Mouse (Mus musculus): ENCODE measurements around the gene Frk. TPM values are rescaled to one million over a fixed set of nuclear protein-coding genes. Genes with fewer than 3 reads are reported as not detected.
"Not testable (repeated sequence)": the region's sequence is repeated elsewhere in the genome, so short reads cannot be mapped to it uniquely, and the experiment has no call there.

Gene Frk
- 1 to 10 TPM; 1.1 to 3.6 (median 2.1) TPM for total RNA-seq (2022)

DNA sequence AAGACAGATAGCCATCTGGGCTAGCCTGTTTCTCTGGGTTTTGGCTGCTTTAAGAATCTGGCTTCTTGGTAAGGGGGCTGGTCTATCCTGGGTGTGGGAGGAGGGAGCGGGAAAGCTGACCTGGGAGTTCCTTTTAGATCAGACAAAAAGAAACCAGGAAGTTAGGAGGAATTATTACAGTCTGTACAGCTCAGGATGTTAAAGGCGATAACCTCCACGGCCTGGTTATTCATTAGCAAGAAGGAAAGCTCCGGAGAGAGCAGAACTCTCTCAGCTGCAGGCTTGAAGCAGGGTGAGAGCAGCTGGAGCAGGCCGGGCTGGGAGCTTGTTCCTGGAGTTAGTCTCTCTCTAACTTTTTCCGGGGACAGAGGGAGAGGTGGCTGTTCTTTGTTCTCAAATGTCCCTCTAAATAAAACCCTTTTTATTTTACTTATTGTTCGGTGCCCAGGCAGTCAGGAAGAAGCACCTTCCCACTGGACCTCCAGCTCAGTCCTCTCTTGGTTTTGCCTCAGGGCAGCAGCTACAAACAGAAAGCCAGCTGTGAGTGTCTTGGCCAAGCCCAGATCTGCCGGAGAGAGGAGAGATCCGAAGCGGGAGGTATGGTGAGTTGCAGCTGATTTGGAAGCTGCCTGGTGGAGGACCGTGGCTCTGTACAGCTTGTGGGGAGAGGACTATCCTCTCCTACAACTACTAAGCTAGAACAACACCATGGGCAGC, at the start of gene Frk:
TSS of gene Frk (plus strand) at position 103 of the 717 bp plus-strand sequence.
- peak; percentile 31 for DNase-seq (ENCODE audit: low spot score)

DNA sequence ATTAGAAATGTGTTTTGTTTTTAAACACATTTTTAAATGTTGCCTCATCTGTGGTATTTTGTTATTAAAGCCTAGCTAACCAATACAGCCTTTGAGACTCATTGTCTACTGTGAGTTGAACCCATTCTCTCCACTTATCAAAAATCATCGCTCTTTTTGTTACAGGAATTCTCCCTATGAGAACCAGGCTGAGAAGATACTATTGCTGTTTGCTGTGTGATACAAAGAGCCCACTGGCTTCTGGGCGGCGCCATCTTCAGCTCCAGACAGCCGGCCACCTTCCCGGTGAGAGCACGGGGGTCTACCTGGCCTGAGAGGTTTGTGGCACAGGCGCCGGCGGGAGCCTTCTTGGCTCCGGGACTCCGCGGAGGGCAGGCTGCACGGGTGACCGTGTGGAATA, 49.0 kb upstream of the Frk start:
- DNase-seq (ENCODE audit: low spot score) = not testable (repeated sequence)

DNA sequence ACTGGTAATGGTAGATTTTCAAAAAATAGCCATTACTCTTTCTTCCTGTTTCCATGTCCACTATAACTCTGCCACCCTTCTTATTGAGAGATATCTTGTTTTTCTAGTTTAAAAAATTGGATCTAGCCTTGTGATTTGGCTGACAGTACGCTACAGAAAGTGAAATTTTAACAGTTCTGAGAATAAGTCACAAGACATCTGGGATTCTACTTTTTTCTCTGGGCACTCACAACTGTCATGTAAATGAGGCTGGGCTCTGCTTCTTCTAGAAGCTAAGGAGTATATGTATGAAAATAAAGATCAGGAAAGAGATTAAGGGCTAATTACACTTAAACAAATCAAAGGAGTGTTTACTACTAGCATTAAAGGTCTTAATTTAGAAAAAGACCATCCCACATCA, 33.7 kb upstream of the Frk start:
- DNase-seq (ENCODE audit: low spot score) = no peak

GRCm38 (mm10) chr10:34461451-34461850, 21.7 kb upstream of the Frk start:
- no peak for DNase-seq (ENCODE audit: low spot score)

DNA sequence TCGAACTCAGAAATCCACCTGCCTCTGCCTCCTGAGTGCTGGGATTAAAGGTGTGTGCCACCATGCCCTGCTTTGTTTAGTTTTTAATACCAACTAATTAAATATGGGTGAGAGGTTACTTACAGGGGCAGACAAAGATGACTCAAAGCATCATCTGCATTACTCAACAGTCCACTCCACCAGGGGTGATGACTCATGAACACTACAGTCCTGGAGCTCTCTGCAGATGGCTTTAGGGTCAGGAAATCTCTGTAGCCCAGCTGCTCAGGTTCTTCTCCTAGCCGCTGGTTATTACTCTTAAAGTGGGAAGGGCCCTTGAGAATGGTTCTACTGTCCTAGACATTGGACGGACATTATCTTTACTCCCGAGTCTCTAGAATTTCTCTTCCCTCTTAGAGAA, 18.9 kb upstream of the Frk start:
- no peak for DNase-seq (ENCODE audit: low spot score)

DNA sequence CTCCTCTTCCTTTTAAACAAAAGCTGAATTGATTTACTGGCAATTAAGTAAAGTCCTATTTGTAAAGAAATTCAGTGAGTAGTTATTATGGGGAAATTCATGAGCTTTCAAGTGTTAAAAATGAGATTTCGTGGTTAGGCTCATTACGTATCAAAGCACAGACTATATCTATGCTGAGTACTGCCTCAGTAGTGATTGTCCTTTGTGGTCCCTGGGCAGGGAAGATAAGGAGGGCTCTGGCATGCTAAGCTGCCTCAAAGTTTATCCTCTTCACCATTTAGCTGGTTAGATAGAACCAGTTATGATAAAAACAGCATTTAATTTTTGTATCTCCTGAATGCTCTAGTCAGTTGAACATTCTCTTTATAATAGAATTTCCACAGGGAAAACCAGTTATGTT, 14.2 kb upstream of the Frk start:
- DNase-seq (ENCODE audit: low spot score) = no peak

GRCm38 (mm10) chr10:34479942-34480455, 3.2 kb upstream of the Frk start:
- peak; percentile 6 for DNase-seq (ENCODE audit: low spot score)

DNA sequence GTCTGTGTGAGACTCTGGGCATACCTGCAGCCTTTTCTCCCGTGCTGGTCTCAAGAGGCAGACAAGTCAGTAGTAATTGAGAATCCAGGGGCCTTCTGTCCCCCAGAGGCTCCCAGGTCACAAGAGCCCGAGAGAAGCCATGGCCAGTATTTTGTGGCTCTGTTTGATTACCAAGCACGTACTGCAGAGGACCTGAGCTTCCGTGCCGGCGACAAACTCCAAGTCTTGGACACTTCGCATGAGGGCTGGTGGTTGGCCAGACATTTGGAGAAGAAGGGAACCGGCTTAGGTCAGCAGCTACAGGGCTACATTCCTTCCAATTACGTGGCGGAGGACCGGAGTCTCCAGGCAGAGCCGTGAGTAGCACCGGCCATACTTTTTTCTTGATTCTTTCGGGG, 814 bp downstream of the Frk start:
- DNase-seq (ENCODE audit: low spot score) = peak; percentile 30

- DNase-seq (ENCODE audit: low spot score) = peak; percentile 9
These were observed 1.9 kb downstream of the Frk start for GRCm38 (mm10) chr10:34485079-34485478.

DNA sequence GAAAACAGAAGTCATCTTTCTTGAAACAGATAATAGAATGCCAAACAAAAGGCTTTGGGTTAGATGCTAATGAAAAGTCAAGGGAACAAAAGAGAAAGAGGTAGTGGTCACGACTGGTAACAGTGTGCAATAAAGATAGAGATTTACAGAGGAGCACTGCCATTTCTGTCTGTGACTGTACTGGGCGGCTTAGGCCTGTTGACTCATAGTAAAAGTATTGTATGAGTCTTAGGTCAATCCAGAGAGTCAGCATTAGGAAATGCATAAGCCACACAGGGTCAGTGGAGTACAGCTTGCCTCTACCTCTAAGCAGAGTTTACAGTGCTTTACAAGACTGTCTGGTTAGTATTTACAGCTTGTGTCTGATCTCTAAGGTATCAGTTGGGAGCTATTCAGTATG, 24.6 kb downstream of the Frk start:
- DNase-seq (ENCODE audit: low spot score) = no peak

DNA sequence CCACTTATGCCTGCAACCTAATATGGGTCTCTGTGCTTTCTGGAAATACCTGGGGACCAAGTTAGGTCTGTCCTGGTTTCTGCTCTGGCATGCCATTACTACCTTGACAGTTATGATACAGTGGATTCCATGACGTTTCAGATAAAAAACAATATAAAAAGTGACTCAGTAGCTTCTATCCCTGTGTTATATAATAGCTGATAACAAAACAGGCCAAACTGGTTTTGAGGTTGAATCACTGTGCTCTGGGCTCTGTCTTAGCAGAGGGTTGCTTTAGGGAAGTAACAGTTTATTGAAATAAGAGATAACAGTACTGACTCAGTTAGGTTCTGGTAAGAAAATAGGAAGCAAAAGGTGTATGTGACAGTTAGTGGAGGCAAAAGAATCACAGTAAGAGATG, 25.4 kb downstream of the Frk start:
- DNase-seq (ENCODE audit: low spot score) = no peak

DNA sequence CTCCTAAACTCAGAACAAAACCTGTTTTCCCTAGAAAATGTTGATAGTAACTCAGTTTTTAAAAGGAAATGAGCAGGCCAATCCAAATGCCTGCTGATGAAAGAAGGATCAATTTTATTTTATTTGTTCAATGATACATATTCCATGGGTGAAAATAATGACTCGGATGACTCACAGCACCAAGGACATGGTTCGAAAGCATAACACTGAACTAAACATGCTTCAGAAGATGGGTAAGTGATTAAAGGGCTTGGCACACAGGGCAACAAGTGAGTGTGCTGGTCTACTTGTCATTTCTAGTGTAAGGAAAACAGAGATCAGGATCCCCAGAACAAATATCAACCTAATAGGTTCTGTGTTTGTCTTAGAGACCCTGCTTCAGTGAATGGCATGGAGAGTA, 26.1 kb downstream of the Frk start:
- no peak for DNase-seq (ENCODE audit: low spot score)

DNA sequence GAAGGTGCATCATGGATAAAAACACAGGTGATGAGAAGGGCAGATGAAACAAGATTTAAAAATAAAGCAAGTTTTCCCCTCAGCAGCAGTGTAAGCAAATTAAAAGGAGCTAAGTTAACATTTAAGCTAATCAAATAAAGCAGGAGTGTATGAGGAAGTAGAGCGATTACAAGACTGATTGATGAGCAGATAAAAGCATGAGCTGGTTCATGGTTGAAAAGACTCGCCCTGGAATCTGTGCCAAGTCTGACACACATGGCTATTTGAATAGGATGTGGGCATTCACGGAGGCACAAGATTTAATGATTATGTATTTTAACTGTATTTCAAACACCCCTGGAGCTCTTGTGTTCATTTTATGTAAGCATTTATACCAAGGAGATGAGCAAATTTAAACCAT, 28.0 kb downstream of the Frk start:
- DNase-seq (ENCODE audit: low spot score) = no peak

- DNase-seq (ENCODE audit: low spot score) = peak; percentile 23
These were observed 29.4 kb downstream of the Frk start for GRCm38 (mm10) chr10:34512551-34512950.

- no peak for DNase-seq (ENCODE audit: low spot score)
These were observed 42.4 kb downstream of the Frk start for GRCm38 (mm10) chr10:34525598-34525997.

- DNase-seq (ENCODE audit: low spot score) = no peak
These were observed 48.6 kb downstream of the Frk start for GRCm38 (mm10) chr10:34531766-34532165.

- no peak for DNase-seq (ENCODE audit: low spot score)
These were observed 49.3 kb downstream of the Frk start for GRCm38 (mm10) chr10:34532507-34532906.

DNA sequence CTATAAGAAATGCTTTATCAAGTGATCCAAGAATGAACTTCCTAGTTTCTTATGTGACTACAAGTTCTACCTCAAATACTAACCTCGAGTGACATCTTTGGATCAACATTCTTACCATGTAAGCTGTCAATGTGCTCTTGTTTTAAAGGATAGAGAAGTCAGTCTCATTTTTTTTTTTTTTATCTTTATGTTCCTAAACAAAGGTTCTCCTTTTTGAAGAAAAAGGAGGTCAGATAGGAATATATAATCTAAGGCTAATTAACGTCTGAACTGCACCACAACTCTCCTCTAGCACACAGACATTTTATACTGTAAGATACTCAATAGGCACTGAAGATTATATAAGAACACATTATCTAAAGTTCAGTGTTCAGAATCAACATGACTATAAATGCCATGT, 57.5 kb downstream of the Frk start:
- DNase-seq (ENCODE audit: low spot score) = no peak

DNA sequence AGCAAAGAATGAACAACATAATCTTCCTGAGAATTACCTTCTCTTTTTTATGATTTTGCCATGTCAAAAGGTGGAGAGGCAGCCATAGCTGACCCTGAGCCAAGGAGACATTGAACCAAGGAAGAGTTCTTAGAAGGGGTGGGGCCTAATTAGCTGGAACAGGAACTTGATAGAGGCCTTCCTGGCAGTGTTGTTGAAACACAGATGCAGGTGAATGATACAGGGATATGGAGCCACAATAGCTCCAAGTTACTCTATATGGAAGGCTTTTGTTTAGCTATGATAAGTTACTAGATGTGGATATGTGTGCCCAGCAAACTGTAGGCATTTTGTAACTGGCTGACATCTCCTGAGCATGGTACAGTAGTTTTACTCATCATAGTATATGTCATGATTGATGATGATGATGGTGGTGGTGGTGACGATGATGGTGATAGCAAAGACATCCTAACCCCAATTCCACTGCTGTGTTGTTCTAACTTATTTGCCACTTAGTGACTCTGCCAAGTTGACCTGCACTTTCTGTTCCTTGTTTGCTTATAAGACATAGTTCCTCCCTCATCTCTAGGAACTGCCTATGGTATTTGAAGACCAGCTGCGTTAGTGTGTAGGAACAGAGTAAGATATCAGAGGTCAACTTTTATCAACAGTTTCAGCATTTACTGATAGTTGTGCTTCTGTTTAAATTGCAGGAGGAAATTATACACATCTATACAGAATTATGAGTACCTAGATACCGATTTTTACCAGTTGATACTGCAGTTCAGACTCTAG, 58.7 kb downstream of the Frk start:
- DNase-seq (ENCODE audit: low spot score) = no peak

GRCm38 (mm10) chr10:34550612-34551011, 67.4 kb downstream of the Frk start:
- no peak for DNase-seq (ENCODE audit: low spot score)

- DNase-seq (ENCODE audit: low spot score) = no peak
These were observed 68.4 kb downstream of the Frk start for GRCm38 (mm10) chr10:34551636-34552035.

- DNase-seq (ENCODE audit: low spot score) = no peak
These were observed 80.4 kb downstream of the Frk start for GRCm38 (mm10) chr10:34563518-34564176.
